Comparison of ENCODE assay signal across 7 mouse cellular contexts in genomic region chr4:45473129-45473528, GRCm38 (mm10). TPM values are rescaled to one million over a fixed set of nuclear protein-coding genes. Genes with fewer than 3 reads are reported as not detected.
DNase-seq lines count a peak whose midpoint lies in the region; TF ChIP-seq lines count a peak whose summit lies in the region.

No protein-coding gene starts in this region.

- intact Hi-C loops in heart, postnatal 36 days (cut with DNase I), result loop anchor here (2.0 to 5.0 kb wide), 2 partner anchors 39 to 56 kb away; no protein-coding TSS in a partner anchor

- H3K4me3 ChIP-seq in C2C12 (ENCODE audit: insufficient read depth, poor library complexity, severe bottlenecking), result no peak overlapping the region

- peaks cover 21% of the 10 kb centered on the region for H3K79me3 ChIP-seq in C2C12 (ENCODE audit: low read depth)

- DNase-seq in adrenal gland, adult 8-10 months, result peak; percentile 73
- DNase-seq in frontal cortex, postnatal 10 days (ENCODE audit: low spot score in 2 of 2), result peak; percentile 70 to 76
- DNase-seq in heart, postnatal 36 days, result peak; percentile 81 to 86
- DNase-seq in layer of hippocampus, adult 18-20 months (ENCODE audit: low spot score in 2 of 2), result peak; percentile 78 to 85
- peak; percentile 92 for DNase-seq in lung, postnatal 10 days
- DNase-seq in right cerebral cortex, postnatal 14 days, result peak; percentile 81

- no peak for TF ChIP-seq CTCF in C2C12 (IDR thresholded peaks at IDR 0.05; ENCODE audit: control insufficient read depth, insufficient read depth, insufficient read length)

- no peak overlapping the region for H3ac ChIP-seq in C2C12 (ENCODE audit: control insufficient read depth, insufficient read length, low read depth)

- H3K79me2 ChIP-seq in C2C12 (ENCODE audit: control insufficient read depth, insufficient read depth), result peaks cover 88% of the 10 kb centered on the region

- H3K36me3 ChIP-seq in C2C12 (ENCODE audit: control insufficient read depth, insufficient read depth), result peaks cover 4% of the 10 kb centered on the region

- H3K27me3 ChIP-seq in C2C12 (ENCODE audit: control insufficient read depth, insufficient read depth, insufficient read length), result no peaks in the 10 kb centered on the region

TF ChIP-seq in C2C12, 6 proteins besides CTCF, POLR2A, EP300 and RAD21:
- TF ChIP-seq MAX (IDR thresholded peaks at IDR 0.05), result peak; percentile 11
- TF ChIP-seq CEBPB (IDR thresholded peaks at IDR 0.05; ENCODE audit: low read depth), result no peak
- TF ChIP-seq FOSL1 (IDR thresholded peaks at IDR 0.05; ENCODE audit: insufficient read depth, low read length, poor library complexity, severe bottlenecking), result no peak
- peak; percentile 99 for TF ChIP-seq MYOD1 (IDR thresholded peaks at IDR 0.05; ENCODE audit: control insufficient read depth, insufficient read length, low read depth)
- TF ChIP-seq USF1 (IDR thresholded peaks at IDR 0.05; ENCODE audit: low read depth), result peak; percentile 81
- TF ChIP-seq MYOG (IDR thresholded peaks at IDR 0.05; ENCODE audit: control insufficient read depth, extremely low read depth, insufficient read length), result no peak

RNA-seq across cellular contexts. Expression of gene Shb, which starts 59.1 kb away (rescaled TPM):
- polyA plus RNA-seq in C2C12 (2012; fragmentation: generic; extraction: Trizol), result 35.1 TPM
- 100 to 1,000 TPM in 2 of 4 experiments, 10 to 100 TPM in 2; 39.5 to 104 (median 79.0) TPM for total RNA-seq in adrenal gland, adult 8-10 months (2022)
- 10 to 100 TPM; 24.2 to 40.9 TPM for total RNA-seq in heart, postnatal 36 days (2021)
- total RNA-seq in layer of hippocampus, adult 18-20 months (2021), result 10 to 100 TPM; 13.2 to 16.5 TPM
